Mouse (Mus musculus) midbrain, postnatal 0 days (tissue): ENCODE measurements around the gene Zfand6. TPM values are rescaled to one million over a fixed set of nuclear protein-coding genes. Genes with fewer than 3 reads are reported as not detected.
A peak's percentile ranks its signal among the peaks of the same experiment; 100 is the strongest.

Experiments used
- ATAC-seq: fragments of 200-750 bp; cut with Nextera tagmentation; 2 replicates; pipeline ENCODE4 v1.8.0; 2017; ENCODE audit warnings: moderate number of reproducible peaks, mild to moderate bottlenecking, moderate TSS enrichment, moderate library complexity; ENCODE audit not compliant: low FRiP score
- DNase-seq: peaks from one replicate; pipeline ENCODE4 v3.0.0-alpha.2; 2015; ENCODE audit warnings: low spot score
- H3K27ac ChIP-seq: fragments of 300-500 bp; sonication (generic); 2 replicates; pipeline ENCODE4 v1.5.1; 2014; ENCODE audit warnings: low read depth, mild to moderate bottlenecking, low read length, mixed read lengths
- H3K27me3 ChIP-seq: fragments of 300-500 bp; sonication (generic); 2 replicates; pipeline ENCODE4 v1.6.1; 2014; ENCODE audit warnings: low read length, control low read depth, mixed read lengths; ENCODE audit not compliant: insufficient read depth
- H3K36me3 ChIP-seq: fragments of 300-500 bp; sonication (generic); 2 replicates; pipeline ENCODE4 v1.6.1; 2014; ENCODE audit warnings: low read length, control low read depth, mixed read lengths; ENCODE audit not compliant: insufficient read depth
- H3K4me1 ChIP-seq: fragments of 300-500 bp; sonication (generic); 2 replicates; pipeline ENCODE4 v1.6.1; 2014; ENCODE audit warnings: mild to moderate bottlenecking, control low read depth, antibody characterized with exemption, low read length, mixed read lengths; ENCODE audit not compliant: insufficient read depth
- H3K4me2 ChIP-seq: fragments of 300-500 bp; sonication (generic); 2 replicates; pipeline ENCODE4 v1.6.1; 2014; ENCODE audit warnings: low read depth, mild to moderate bottlenecking, low read length, mixed read lengths; ENCODE audit not compliant: poor library complexity, severe bottlenecking
- H3K4me3 ChIP-seq: fragments of 300-500 bp; sonication (generic); 2 replicates; pipeline ENCODE4 v1.5.1; 2014; ENCODE audit warnings: low read depth, mild to moderate bottlenecking, low read length, moderate library complexity
- H3K9ac ChIP-seq: fragments of 300-500 bp; sonication (generic); replicated peaks from 2 replicates; pipeline ENCODE4 v1.6.1; 2014; ENCODE audit warnings: mild to moderate bottlenecking, low read length, moderate library complexity, mixed read lengths; ENCODE audit not compliant: poor library complexity, severe bottlenecking
- H3K9me3 ChIP-seq: fragments of 300-500 bp; sonication (generic); 2 replicates; pipeline ENCODE4 v1.6.1; 2016; ENCODE audit warnings: low read length, control low read depth
- CTCF ChIP-seq: IDR thresholded peaks from 2 replicates; pipeline ENCODE4 v1.5.1; 2016; ENCODE audit warnings: antibody characterized with exemption, mild to moderate bottlenecking
- WGBS: fragments of 180-500 bp; shearing (Covaris S2); extraction: QIAGEN DNeasy Blood & Tissue Kit; methylation state at CpG from one replicate; pipeline ENCODE4 v1.1.7; 2014; 5-methylcytosine and 5-hydroxymethylcytosine counted together
- polyA plus RNA-seq: library from polyadenylated mRNA; unstranded; fragments of >200 nt; fragmentation: Nextera tagmentation; extraction: Ambion mirVana; gene quantifications from 2 replicates; pipeline ENCODE4 v1.2.1, GENCODE M21; 2015
- total RNA-seq: library from RNA; depleted of rRNA; stranded (reverse); fragments of >200 nt; gene quantifications from 2 replicates; pipeline ENCODE4 v1.2.3, GENCODE M21; 2014

Zfand6 gene
- total and polyA plus RNA-seq, 2 experiments from 2014 or later = 82.5 to 112 TPM

GRCm38 (mm10) chr7:84604501-84604900 is 85.3 kb downstream of the Zfand6 start:
- H3K4me2 ChIP-seq = peak overlapping the region; percentile 97; the same call in 1 of the 2 replicates
- peaks cover 3% of the 10 kb centered on the region; the same call in 1 of the 2 replicates for H3K4me1 ChIP-seq
- no peak overlapping the region for H3K27ac ChIP-seq
- H3K36me3 ChIP-seq = no peaks in the 10 kb centered on the region
- WGBS = 70% methylated on average over 3 of the region's 3 CpGs
- no peak for ATAC-seq
- H3K9ac ChIP-seq = no peak overlapping the region
- H3K9me3 ChIP-seq = no peaks in the 10 kb centered on the region
- no peak for TF ChIP-seq CTCF
- H3K4me3 ChIP-seq = no peak overlapping the region
- no peak for DNase-seq
- H3K27me3 ChIP-seq = no peaks in the 10 kb centered on the region

GRCm38 (mm10) chr7:84601331-84601730 is 88.4 kb downstream of the Zfand6 start:
- H3K9me3 ChIP-seq = no peaks in the 10 kb centered on the region
- H3K9ac ChIP-seq = no peak overlapping the region
- H3K4me1 ChIP-seq = peaks cover 3% of the 10 kb centered on the region; the same call in 1 of the 2 replicates
- no peaks in the 10 kb centered on the region for H3K27me3 ChIP-seq
- 92% methylated on average over 3 of the region's 3 CpGs for WGBS
- DNase-seq (no peak), ATAC-seq (no peak)
- TF ChIP-seq CTCF = no peak
- no peak overlapping the region for H3K4me3 ChIP-seq
- H3K36me3 ChIP-seq = no peaks in the 10 kb centered on the region
- H3K27ac ChIP-seq = no peak overlapping the region
- no peak overlapping the region for H3K4me2 ChIP-seq

GRCm38 (mm10) chr7:84600631-84601030 is 89.1 kb downstream of the Zfand6 start:
- no peaks in the 10 kb centered on the region for H3K27me3 ChIP-seq
- no peaks in the 10 kb centered on the region for H3K9me3 ChIP-seq
- no peak for DNase-seq
- H3K27ac ChIP-seq = no peak overlapping the region
- H3K4me2 ChIP-seq = no peak overlapping the region
- WGBS = 90% methylated on average over 2 of the region's 2 CpGs
- H3K36me3 ChIP-seq = no peaks in the 10 kb centered on the region
- H3K4me1 ChIP-seq = peaks cover 3% of the 10 kb centered on the region; the same call in 1 of the 2 replicates
- H3K4me3 ChIP-seq = no peak overlapping the region
- ATAC-seq = no peak
- TF ChIP-seq CTCF = no peak
- H3K9ac ChIP-seq = no peak overlapping the region

- ATAC-seq (no peak), DNase-seq (no peak)
- H3K27me3 ChIP-seq = no peaks in the 10 kb centered on the region
- no peak overlapping the region for H3K27ac ChIP-seq
- TF ChIP-seq CTCF = no peak
- no peak overlapping the region for H3K4me3 ChIP-seq
- no peak overlapping the region for H3K9ac ChIP-seq
- 86% methylated on average over 3 of the region's 3 CpGs for WGBS
- no peak overlapping the region for H3K4me2 ChIP-seq
- no peaks in the 10 kb centered on the region for H3K4me1 ChIP-seq
- H3K9me3 ChIP-seq = no peaks in the 10 kb centered on the region
- H3K36me3 ChIP-seq = no peaks in the 10 kb centered on the region
Observed at GRCm38 (mm10) chr7:84596633-84597032, 93.1 kb downstream of the Zfand6 start.

GRCm38 (mm10) chr7:84596002-84596401 is 93.8 kb downstream of the Zfand6 start:
- H3K36me3 ChIP-seq = no peaks in the 10 kb centered on the region
- ATAC-seq (no peak), DNase-seq (no peak)
- no peak overlapping the region for H3K27ac ChIP-seq
- no peaks in the 10 kb centered on the region for H3K27me3 ChIP-seq
- WGBS = 90% methylated on average over 3 of the region's 3 CpGs
- no peak overlapping the region for H3K4me2 ChIP-seq
- no peaks in the 10 kb centered on the region for H3K4me1 ChIP-seq
- no peak overlapping the region for H3K4me3 ChIP-seq
- no peak overlapping the region for H3K9ac ChIP-seq
- no peak for TF ChIP-seq CTCF
- no peaks in the 10 kb centered on the region for H3K9me3 ChIP-seq

DNA sequence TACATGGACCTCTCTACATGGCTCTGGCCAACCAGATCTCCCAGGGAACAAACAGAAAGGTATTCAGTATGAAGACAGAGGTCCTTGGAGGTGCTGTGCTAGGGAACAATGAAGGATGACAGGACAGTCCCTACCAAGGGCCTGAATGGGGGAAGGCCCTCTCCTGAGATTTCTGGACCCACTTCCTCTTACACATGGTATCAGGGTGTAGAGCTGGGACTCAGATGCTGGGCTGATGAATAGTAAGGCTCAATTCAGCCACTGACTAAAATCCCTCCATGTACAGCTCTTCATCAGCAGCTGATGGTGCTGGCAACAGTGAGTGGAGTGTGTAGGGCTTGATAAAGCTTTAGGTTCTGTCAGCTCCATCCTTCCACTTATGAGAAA is 94.8 kb downstream of the Zfand6 start:
- Histone ChIP-seq H3K4me1 (no peaks in the 10 kb centered on the region), H3K36me3 (no peaks in the 10 kb centered on the region), H3K9ac (no peak overlapping the region), H3K9me3 (no peaks in the 10 kb centered on the region), H3K4me2 (no peak overlapping the region), H3K27me3 (no peaks in the 10 kb centered on the region), H3K4me3 (no peak overlapping the region), H3K27ac (no peak overlapping the region)
- TF ChIP-seq CTCF = no peak
- 0 out of 2 replicates have a peak, but pooled peaks have one; percentile 8 for ATAC-seq
- no peak for DNase-seq
